Mouse (Mus musculus) heart, postnatal 10 days (tissue): ENCODE data around the gene Mrps18c. TPM values are rescaled to one million over a fixed set of nuclear protein-coding genes. Genes with fewer than 3 reads are reported as not detected.

ENCODE experiments used
- DNase-seq, 2 experiments: peaks; one replicate each; pipeline ENCODE4 v3.0.0; 2021
- intact Hi-C: fragments of 180-260 bp; cut with DNase I; formaldehyde crosslinking; loops from one replicate; pipeline ENCODE4 v1.15.1; 2025
- total RNA-seq, 2 experiments: library from RNA; stranded (reverse); gene quantifications; 2 replicates each; pipeline ENCODE4 v1.2.3; 2021

The Mrps18c gene
- total RNA-seq, 2 experiments from 2014 or later = 83.3 to 85.1 TPM

- intact Hi-C loops = loop anchor here (1.0 to 5.0 kb wide), 2 partner anchors 87 to 841 kb away; no protein-coding TSS in a partner anchor
- no peak for DNase-seq
These were observed 27.5 kb downstream of the Mrps18c start for GRCm38 (mm10) chr5:100825975-100826374.

GRCm38 (mm10) chr5:100826531-100826930 lies 28.1 kb downstream of the Mrps18c start:
- intact Hi-C loops = loop anchor here (1.0 to 5.0 kb wide), 2 partner anchors 87 to 841 kb away; no protein-coding TSS in a partner anchor
- no peak for DNase-seq

GRCm38 (mm10) chr5:100828701-100829100 lies 30.3 kb downstream of the Mrps18c start:
- no peak for DNase-seq
- intact Hi-C loops = loop anchor here (5.0 kb wide), 1 partner anchor 839 kb away; no protein-coding TSS in a partner anchor

- intact Hi-C loops = no loop called here
- DNase-seq = no peak
These were observed 34.3 kb downstream of the Mrps18c start for GRCm38 (mm10) chr5:100832680-100833079.

GRCm38 (mm10) chr5:100833841-100834240 lies 35.4 kb downstream of the Mrps18c start:
- no peak for DNase-seq
- intact Hi-C loops = no loop called here

- intact Hi-C loops = loop anchor here (2.0 kb wide), 1 partner anchor 29 kb away; no protein-coding TSS in a partner anchor
- peak; percentile 51 to 63 for DNase-seq
These were observed 37.6 kb downstream of the Mrps18c start for GRCm38 (mm10) chr5:100835862-100836538.

GRCm38 (mm10) chr5:100837907-100838306 lies 39.5 kb downstream of the Mrps18c start:
- intact Hi-C loops = loop anchor here (2.0 kb wide), 1 partner anchor 27 kb away; no protein-coding TSS in a partner anchor
- DNase-seq = peak; percentile 81 to 87

- no peak for DNase-seq
- intact Hi-C loops = no loop called here
These were observed 46.1 kb downstream of the Mrps18c start for GRCm38 (mm10) chr5:100844485-100844884.

- intact Hi-C loops = no loop called here
- peak; percentile 66 to 72 for DNase-seq
These were observed 47.0 kb downstream of the Mrps18c start, which contains the start of gene Gpat3 for GRCm38 (mm10) chr5:100845485-100845847. Gpat3 (plus strand) TSS chr5:100845713.

- peak; percentile 81 to 82 for DNase-seq
- intact Hi-C loops = loop anchor here (2.0 kb wide), 1 partner anchor 15 kb away; no protein-coding TSS in a partner anchor
These were observed 47.6 kb downstream of the Mrps18c start for GRCm38 (mm10) chr5:100845848-100846598.

GRCm38 (mm10) chr5:100846599-100846920 lies 48.1 kb downstream of the Mrps18c start:
- intact Hi-C loops = loop anchor here (2.0 kb wide), 1 partner anchor 14 kb away; no protein-coding TSS in a partner anchor
- no peak for DNase-seq

GRCm38 (mm10) chr5:100847143-100847542 lies 48.7 kb downstream of the Mrps18c start:
- intact Hi-C loops = loop anchor here (2.0 kb wide), 1 partner anchor 14 kb away; no protein-coding TSS in a partner anchor
- DNase-seq = no peak

GRCm38 (mm10) chr5:100853963-100854362 lies 55.5 kb downstream of the Mrps18c start:
- DNase-seq = no peak
- intact Hi-C loops = no loop called here

Other genes starting within 250 kb of the Mrps18c start
- 1 to 10 TPM; 2.1 to 3.1 TPM for gene Plac8, start 226.4 kb upstream of the Mrps18c start, total RNA-seq
- 10 to 100 TPM; 61.8 to 62.4 TPM for gene Coq2, start 123.5 kb upstream of the Mrps18c start, total RNA-seq
- gene Hpse, start 78.9 kb upstream of the Mrps18c start, total RNA-seq = under 1 TPM; 0.74 to 0.79 TPM
- gene Helq, start within 50 bp of the Mrps18c start, total RNA-seq = 1 to 10 TPM; 4.8 to 5.9 TPM
- gene Abraxas1, start 22.3 kb downstream of the Mrps18c start, total RNA-seq = 10 to 100 TPM; 12.8 to 17.4 TPM
- gene Gpat3, start 47.1 kb downstream of the Mrps18c start, total RNA-seq = 10 to 100 TPM; 28.3 to 43.5 TPM